Mouse (Mus musculus) ES-E14 (cell line): Measurements from ENCODE around the gene Bmpr2.

ENCODE experiments used
- HCFC1 ChIP-seq: IDR thresholded peaks from 2 replicates; pipeline ENCODE4 v1.6.1; 2012; ENCODE audit warnings: low read length, inconsistent platforms, borderline replicate concordance; ENCODE audit not compliant: insufficient read depth
- MAFK ChIP-seq: IDR thresholded peaks from 2 replicates; pipeline ENCODE4 v1.6.1; 2014; ENCODE audit warnings: mild to moderate bottlenecking, low read depth, low read length, inconsistent platforms; ENCODE audit not compliant: insufficient read depth
- ZC3H11A ChIP-seq: IDR thresholded peaks from 2 replicates; pipeline ENCODE4 v1.6.1; 2012; ENCODE audit warnings: low read depth, mild to moderate bottlenecking, inconsistent platforms, low read length, borderline replicate concordance

DNA sequence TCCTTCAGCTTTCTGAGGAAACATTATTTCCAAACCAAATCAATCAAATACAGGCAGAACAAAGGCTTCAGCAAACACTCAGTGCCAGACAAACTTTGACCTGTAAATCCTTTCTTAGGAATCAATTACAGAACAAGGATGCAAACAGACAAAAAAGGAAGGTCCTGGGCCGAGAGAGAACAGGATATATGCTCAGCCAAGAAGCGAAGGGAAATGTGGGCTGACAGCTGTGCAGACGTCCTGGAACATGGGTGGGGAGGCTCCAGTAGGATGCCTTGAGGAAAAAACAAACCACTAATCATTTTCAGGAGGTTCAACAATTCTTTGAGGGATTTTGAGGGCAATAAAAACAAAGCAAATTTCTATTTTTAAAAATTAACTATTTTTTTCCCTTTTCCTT, 139.4 kb downstream of the Bmpr2 start:
- no peak for TF ChIP-seq HCFC1
- TF ChIP-seq MAFK, result no peak
- TF ChIP-seq ZC3H11A, result no peak
